Mouse (Mus musculus): Measurements from ENCODE around the gene Themis. TPM values are rescaled to one million over a fixed set of nuclear protein-coding genes. Genes with fewer than 3 reads are reported as not detected.

The Themis gene
- polyA plus RNA-seq, 1 experiment from 2014 or later = not detected

DNA sequence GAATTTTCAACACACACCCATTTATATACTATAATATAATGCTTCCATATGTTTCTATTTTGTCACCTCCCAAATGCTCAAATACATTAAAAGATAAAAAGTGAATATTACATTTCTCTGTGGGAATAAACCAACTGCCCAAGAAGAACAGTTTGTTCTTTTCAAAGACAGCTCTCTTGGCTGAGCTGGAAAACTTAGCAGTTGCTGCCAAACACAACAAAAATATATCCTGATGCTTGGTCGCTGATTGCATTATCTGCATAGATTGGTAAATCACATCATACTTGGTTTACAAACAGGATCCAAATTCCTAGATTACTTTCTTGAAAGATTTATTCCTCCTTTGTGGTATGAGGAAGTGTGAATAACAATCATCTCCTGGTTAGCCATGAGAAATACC, 69.8 kb downstream of the Themis start:
- no peaks in the 10 kb centered on the region for H3K9me3 ChIP-seq (ENCODE audit: control insufficient read depth, low read length)
- H3K27ac ChIP-seq (ENCODE audit: low read depth, low read length) = no peak overlapping the region
- 90% methylated on average over 1 of the region's 1 CpGs for WGBS
- H3K4me3 ChIP-seq (ENCODE audit: low read depth, low read length) = no peak overlapping the region
- no peaks in the 10 kb centered on the region for H3K36me3 ChIP-seq (ENCODE audit: control insufficient read depth, insufficient read depth, low read length)
- DNase-seq (ENCODE audit: low spot score) (no peak), ATAC-seq (ENCODE audit: insufficient read depth, low FRiP score, low TSS enrichment) (no peak)
- H3K9ac ChIP-seq (ENCODE audit: low read length) = no peak overlapping the region
- no peaks in the 10 kb centered on the region for H3K27me3 ChIP-seq (ENCODE audit: control insufficient read depth, insufficient read depth, low read length)
- H3K4me2 ChIP-seq (ENCODE audit: low read depth) = no peak overlapping the region
- H3K4me1 ChIP-seq (ENCODE audit: control insufficient read depth, insufficient read depth, low read length) = no peaks in the 10 kb centered on the region

DNA sequence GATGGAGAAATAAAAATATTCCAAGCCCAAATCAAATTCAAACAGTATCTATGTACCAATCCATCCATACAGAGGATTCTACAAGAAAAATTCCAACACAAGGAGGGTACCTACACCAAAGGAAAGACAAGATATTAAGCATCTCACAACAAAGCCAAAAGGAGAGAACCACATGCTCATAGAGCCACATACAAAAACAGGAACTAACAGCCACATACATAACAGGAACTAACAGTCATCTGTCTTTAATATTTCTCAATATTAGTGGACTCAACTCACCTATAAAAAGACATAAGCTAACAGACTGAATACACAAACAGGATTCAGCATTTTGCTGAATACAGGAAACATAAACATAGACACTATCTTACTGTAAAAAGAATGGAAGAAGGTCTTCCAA, 78.3 kb downstream of the Themis start:
- Histone ChIP-seq H3K4me3 (ENCODE audit: low read depth, low read length) (no peak overlapping the region), H3K9ac (ENCODE audit: low read length) (no peak overlapping the region), H3K9me3 (ENCODE audit: control insufficient read depth, low read length) (no peaks in the 10 kb centered on the region), H3K4me1 (ENCODE audit: control insufficient read depth, insufficient read depth, low read length) (no peaks in the 10 kb centered on the region), H3K36me3 (ENCODE audit: control insufficient read depth, insufficient read depth, low read length) (no peaks in the 10 kb centered on the region), H3K27ac (ENCODE audit: low read depth, low read length) (no peak overlapping the region), H3K4me2 (ENCODE audit: low read depth) (no peak overlapping the region), H3K27me3 (ENCODE audit: control insufficient read depth, insufficient read depth, low read length) (no peaks in the 10 kb centered on the region)
- DNase-seq (ENCODE audit: low spot score) (no peak), ATAC-seq (ENCODE audit: insufficient read depth, low FRiP score, low TSS enrichment) (no peak)

DNA sequence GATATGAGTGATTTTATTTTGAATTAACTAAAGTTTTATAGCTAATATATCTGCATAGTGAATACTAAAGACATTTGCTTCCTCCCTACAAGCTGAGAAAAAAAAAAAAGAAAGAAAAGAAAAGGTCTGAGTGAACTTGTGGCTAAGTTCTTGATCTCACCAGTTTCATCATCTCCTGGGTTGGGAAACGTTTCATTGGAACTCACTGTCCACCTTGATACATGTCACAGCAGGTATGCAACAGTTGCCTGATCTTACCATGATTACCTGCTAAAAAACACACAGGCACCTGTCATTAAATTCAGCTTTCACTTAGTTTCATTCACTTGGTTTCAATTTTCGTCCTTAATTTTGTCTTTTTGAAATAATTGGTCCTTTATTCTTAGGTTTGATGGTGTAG, 85.2 kb downstream of the Themis start:
- Histone ChIP-seq H3K9ac (ENCODE audit: low read length) (no peak overlapping the region), H3K4me1 (ENCODE audit: control insufficient read depth, insufficient read depth, low read length) (no peaks in the 10 kb centered on the region), H3K4me2 (ENCODE audit: low read depth) (no peak overlapping the region), H3K9me3 (ENCODE audit: control insufficient read depth, low read length) (no peaks in the 10 kb centered on the region), H3K27me3 (ENCODE audit: control insufficient read depth, insufficient read depth, low read length) (no peaks in the 10 kb centered on the region), H3K4me3 (ENCODE audit: low read depth, low read length) (no peak overlapping the region), H3K27ac (ENCODE audit: low read depth, low read length) (no peak overlapping the region), H3K36me3 (ENCODE audit: control insufficient read depth, insufficient read depth, low read length) (no peaks in the 10 kb centered on the region)
- WGBS = 65% methylated on average over 2 of the region's 2 CpGs
- ATAC-seq (ENCODE audit: insufficient read depth, low FRiP score, low TSS enrichment) (no peak), DNase-seq (ENCODE audit: low spot score) (no peak)

DNA sequence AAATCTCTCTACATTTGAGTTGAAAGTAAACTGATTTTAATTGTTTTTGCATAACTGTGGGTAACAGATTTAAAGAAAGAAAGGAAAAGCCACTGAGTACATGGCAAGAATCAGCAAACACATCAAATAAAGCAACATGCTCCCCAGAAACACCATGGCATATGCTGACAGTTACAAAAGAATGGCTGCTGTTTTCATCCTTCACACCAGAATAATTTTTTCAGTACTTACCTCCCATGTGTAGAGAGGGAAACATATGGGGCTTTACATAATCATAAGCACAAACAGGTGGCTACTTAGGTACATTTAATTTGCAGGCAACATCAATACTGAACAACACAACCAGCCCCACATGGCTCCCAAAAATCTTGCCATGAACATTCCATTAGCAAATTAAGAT, 86.8 kb downstream of the Themis start:
- Histone ChIP-seq H3K4me2 (ENCODE audit: low read depth) (no peak overlapping the region), H3K27ac (ENCODE audit: low read depth, low read length) (no peak overlapping the region), H3K4me3 (ENCODE audit: low read depth, low read length) (no peak overlapping the region), H3K9me3 (ENCODE audit: control insufficient read depth, low read length) (no peaks in the 10 kb centered on the region), H3K36me3 (ENCODE audit: control insufficient read depth, insufficient read depth, low read length) (no peaks in the 10 kb centered on the region), H3K9ac (ENCODE audit: low read length) (no peak overlapping the region), H3K4me1 (ENCODE audit: control insufficient read depth, insufficient read depth, low read length) (no peaks in the 10 kb centered on the region), H3K27me3 (ENCODE audit: control insufficient read depth, insufficient read depth, low read length) (no peaks in the 10 kb centered on the region)
- DNase-seq (ENCODE audit: low spot score) (no peak), ATAC-seq (ENCODE audit: insufficient read depth, low FRiP score, low TSS enrichment) (no peak)

DNA sequence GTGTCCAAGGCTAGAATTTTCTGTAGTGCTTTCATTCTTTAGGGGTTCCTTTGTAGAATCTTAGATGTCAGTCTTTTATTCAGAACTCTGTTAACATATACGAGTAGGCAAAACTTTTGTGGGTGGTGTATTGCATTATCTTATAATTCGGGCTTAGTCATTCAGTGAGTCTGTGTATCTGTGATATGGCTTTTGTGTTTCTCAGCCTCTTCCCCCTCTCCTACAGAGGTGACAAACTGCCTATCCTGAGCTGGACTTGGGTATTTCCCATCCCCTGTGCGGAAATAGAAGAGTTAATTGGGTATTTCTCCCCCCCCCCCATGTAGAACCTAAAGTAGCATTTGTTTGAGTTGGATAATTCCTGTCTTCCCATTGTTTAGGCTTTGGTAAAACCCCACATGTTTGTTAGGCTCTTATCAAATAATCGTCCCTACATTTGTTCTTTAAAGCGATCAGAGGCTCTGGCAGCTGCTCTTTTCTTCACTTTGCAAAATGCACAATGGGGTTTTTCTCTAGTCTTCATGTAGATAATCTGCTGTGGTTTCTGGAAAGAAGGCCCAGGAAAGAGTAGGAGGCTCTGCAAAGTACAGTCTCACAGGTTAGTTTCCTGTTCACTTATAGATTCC, 108.7 kb downstream of the Themis start:
- Histone ChIP-seq H3K4me1 (ENCODE audit: control insufficient read depth, insufficient read depth, low read length) (no peaks in the 10 kb centered on the region), H3K27ac (ENCODE audit: low read depth, low read length) (no peak overlapping the region), H3K9me3 (ENCODE audit: control insufficient read depth, low read length) (no peaks in the 10 kb centered on the region), H3K4me3 (ENCODE audit: low read depth, low read length) (no peak overlapping the region), H3K9ac (ENCODE audit: low read length) (no peak overlapping the region), H3K4me2 (ENCODE audit: low read depth) (no peak overlapping the region), H3K27me3 (ENCODE audit: control insufficient read depth, insufficient read depth, low read length) (no peaks in the 10 kb centered on the region), H3K36me3 (ENCODE audit: control insufficient read depth, insufficient read depth, low read length) (no peaks in the 10 kb centered on the region)
- no peak for DNase-seq (ENCODE audit: low spot score)
- no peak for ATAC-seq (ENCODE audit: insufficient read depth, low FRiP score, low TSS enrichment)
- 92% methylated on average over 5 of the region's 5 CpGs for WGBS

DNA sequence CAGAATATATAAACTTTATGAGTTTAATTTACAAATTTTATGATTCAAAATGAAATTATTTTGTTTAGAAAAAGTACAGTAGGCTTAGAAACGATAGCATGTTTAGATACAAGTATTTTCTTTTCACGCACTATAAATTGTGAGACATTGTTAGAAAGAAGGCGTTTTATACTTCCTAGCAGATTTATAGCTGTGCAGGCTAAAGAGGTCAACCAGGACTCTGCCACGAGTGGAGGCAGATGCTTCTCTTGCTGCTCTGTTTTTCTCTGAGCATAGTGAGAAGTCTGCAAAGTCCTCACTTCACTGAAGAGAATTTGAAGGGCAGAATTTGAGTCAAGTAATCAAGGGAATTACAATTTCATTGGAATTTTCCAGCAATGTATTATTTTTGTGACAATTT, 131.3 kb downstream of the Themis start:
- Histone ChIP-seq H3K27me3 (ENCODE audit: control insufficient read depth, insufficient read depth, low read length) (no peaks in the 10 kb centered on the region), H3K9ac (ENCODE audit: low read length) (no peak overlapping the region), H3K9me3 (ENCODE audit: control insufficient read depth, low read length) (no peaks in the 10 kb centered on the region), H3K4me3 (ENCODE audit: low read depth, low read length) (no peak overlapping the region), H3K27ac (ENCODE audit: low read depth, low read length) (no peak overlapping the region), H3K36me3 (ENCODE audit: control insufficient read depth, insufficient read depth, low read length) (no peaks in the 10 kb centered on the region), H3K4me2 (ENCODE audit: low read depth) (no peak overlapping the region), H3K4me1 (ENCODE audit: control insufficient read depth, insufficient read depth, low read length) (no peaks in the 10 kb centered on the region)
- DNase-seq (ENCODE audit: low spot score) (no peak), ATAC-seq (ENCODE audit: insufficient read depth, low FRiP score, low TSS enrichment) (no peak)
- WGBS = 35% methylated on average over 4 of the region's 4 CpGs

DNA sequence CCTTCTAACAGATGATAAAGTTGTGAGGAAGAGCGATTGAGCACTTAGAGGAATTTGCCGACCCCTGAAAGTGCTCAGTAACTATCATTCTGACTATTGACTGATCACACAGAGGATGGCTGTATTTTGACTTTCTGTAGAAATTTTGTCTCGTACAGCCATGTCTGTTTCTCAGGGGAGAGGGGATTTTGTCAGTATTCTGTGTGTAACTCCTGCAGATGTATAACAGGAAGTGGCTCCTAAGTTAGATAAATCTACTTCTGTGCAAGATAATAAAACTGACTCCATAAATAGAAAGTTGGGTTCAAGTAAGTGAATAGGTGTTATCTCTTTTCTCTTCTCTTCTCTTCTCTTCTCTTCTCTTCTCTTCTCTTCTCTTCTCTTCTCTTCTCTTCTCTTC, 137.0 kb downstream of the Themis start:
- no peak overlapping the region for H3K9ac ChIP-seq (ENCODE audit: low read length)
- no peak overlapping the region for H3K4me3 ChIP-seq (ENCODE audit: low read depth, low read length)
- H3K36me3 ChIP-seq (ENCODE audit: control insufficient read depth, insufficient read depth, low read length) = no peaks in the 10 kb centered on the region
- H3K9me3 ChIP-seq (ENCODE audit: control insufficient read depth, low read length) = no peaks in the 10 kb centered on the region
- no peaks in the 10 kb centered on the region for H3K4me1 ChIP-seq (ENCODE audit: control insufficient read depth, insufficient read depth, low read length)
- 69% methylated on average over 3 of the region's 3 CpGs for WGBS
- no peaks in the 10 kb centered on the region for H3K27me3 ChIP-seq (ENCODE audit: control insufficient read depth, insufficient read depth, low read length)
- DNase-seq (ENCODE audit: low spot score) (no peak), ATAC-seq (ENCODE audit: insufficient read depth, low FRiP score, low TSS enrichment) (no peak)
- H3K4me2 ChIP-seq (ENCODE audit: low read depth) = no peak overlapping the region
- H3K27ac ChIP-seq (ENCODE audit: low read depth, low read length) = no peak overlapping the region

DNA sequence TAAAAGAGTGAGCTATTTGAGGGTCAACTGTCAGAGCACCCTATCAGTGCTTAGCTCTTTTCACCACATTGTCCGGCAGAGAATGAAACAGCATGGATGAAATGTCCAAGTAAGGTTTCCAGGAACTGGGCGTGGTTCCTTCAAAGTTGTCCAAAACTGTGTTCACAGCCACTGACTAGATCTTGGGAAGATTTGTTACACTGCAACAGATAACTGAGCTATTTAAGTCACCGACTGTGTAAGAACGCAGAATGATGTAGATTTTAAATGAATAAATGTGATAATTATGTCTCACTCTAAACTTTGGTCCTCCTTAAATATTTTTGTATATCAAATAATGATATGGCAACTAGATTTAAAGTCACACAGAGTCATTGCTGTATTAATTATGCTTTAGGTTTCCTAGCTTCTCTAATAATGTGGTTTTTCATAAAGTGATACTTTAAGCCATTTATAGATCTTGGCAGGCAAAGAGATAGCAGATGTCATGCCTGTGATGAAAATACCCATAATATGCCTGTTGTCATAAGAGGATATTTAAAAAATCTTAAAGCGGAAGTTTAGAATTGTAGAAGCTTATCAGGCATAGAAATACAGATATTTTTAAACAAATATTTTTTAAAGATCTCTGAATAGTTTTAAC, 143.9 kb downstream of the Themis start:
- no peaks in the 10 kb centered on the region for H3K4me1 ChIP-seq (ENCODE audit: control insufficient read depth, insufficient read depth, low read length)
- 88% methylated on average over 5 of the region's 5 CpGs for WGBS

DNA sequence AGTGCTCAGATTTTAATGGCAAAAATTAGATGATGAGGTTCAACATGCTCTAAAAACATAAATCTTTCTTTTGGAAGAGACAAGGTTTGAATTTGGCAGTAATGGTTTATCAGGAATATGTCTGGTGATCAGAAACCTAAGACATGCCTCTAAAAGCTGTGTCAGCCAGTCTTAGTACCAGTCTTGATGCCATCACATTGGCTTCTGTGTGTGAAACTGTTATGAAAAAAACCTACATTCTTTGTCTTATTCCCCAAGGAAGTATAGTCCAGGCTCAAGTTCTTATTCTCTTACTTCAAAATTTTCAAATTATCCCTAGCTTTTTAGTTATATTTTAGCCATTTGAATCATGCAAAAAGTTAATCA, 144.4 kb downstream of the Themis start:
- no peaks in the 10 kb centered on the region for H3K36me3 ChIP-seq (ENCODE audit: control insufficient read depth, insufficient read depth, low read length)
- H3K4me3 ChIP-seq (ENCODE audit: low read depth, low read length) = no peak overlapping the region
- no peak overlapping the region for H3K9ac ChIP-seq (ENCODE audit: low read length)
- ATAC-seq (ENCODE audit: insufficient read depth, low FRiP score, low TSS enrichment) = no peak
- no peak for DNase-seq (ENCODE audit: low spot score)
- H3K4me1 ChIP-seq (ENCODE audit: control insufficient read depth, insufficient read depth, low read length) = no peaks in the 10 kb centered on the region
- H3K27me3 ChIP-seq (ENCODE audit: control insufficient read depth, insufficient read depth, low read length) = no peaks in the 10 kb centered on the region
- H3K4me2 ChIP-seq (ENCODE audit: low read depth) = no peak overlapping the region
- no peak overlapping the region for H3K27ac ChIP-seq (ENCODE audit: low read depth, low read length)
- H3K9me3 ChIP-seq (ENCODE audit: control insufficient read depth, low read length) = no peaks in the 10 kb centered on the region

More for the DNA sequence above, 143.9 kb downstream of the Themis start:
- ATAC-seq (ENCODE audit: insufficient read depth, low FRiP score, low TSS enrichment) = no peak
- Histone ChIP-seq H3K27ac (ENCODE audit: low read depth, low read length) (no peak overlapping the region), H3K4me2 (ENCODE audit: low read depth) (no peak overlapping the region), H3K9ac (ENCODE audit: low read length) (no peak overlapping the region), H3K4me3 (ENCODE audit: low read depth, low read length) (no peak overlapping the region), H3K9me3 (ENCODE audit: control insufficient read depth, low read length) (no peaks in the 10 kb centered on the region), H3K36me3 (ENCODE audit: control insufficient read depth, insufficient read depth, low read length) (no peaks in the 10 kb centered on the region), H3K27me3 (ENCODE audit: control insufficient read depth, insufficient read depth, low read length) (no peaks in the 10 kb centered on the region)
- no peak for DNase-seq (ENCODE audit: low spot score)
